Mouse (Mus musculus) ES-Bruce4 (cell line): ENCODE measurements around the gene Zfyve9. TPM values are rescaled to one million over a fixed set of nuclear protein-coding genes. Genes with fewer than 3 reads are reported as not detected.

ENCODE experiments used
- H3K27ac ChIP-seq: 2 replicates; pipeline ENCODE4 v1.5.1; 2012; ENCODE audit warnings: low read length, inconsistent platforms; ENCODE audit not compliant: insufficient read depth
- H3K27me3 ChIP-seq: 2 replicates; pipeline ENCODE4 v1.6.1; 2012; ENCODE audit warnings: mild to moderate bottlenecking, low read length, inconsistent platforms; ENCODE audit not compliant: control insufficient read depth, poor library complexity, insufficient read depth, severe bottlenecking
- H3K36me3 ChIP-seq: 2 replicates; pipeline ENCODE4 v1.6.1; 2012; ENCODE audit warnings: inconsistent platforms, mild to moderate bottlenecking, low read length, moderate library complexity; ENCODE audit not compliant: control insufficient read depth, poor library complexity, insufficient read depth, severe bottlenecking
- H3K4me1 ChIP-seq: one replicate; pipeline ENCODE4 v1.8.1; 2011; ENCODE audit warnings: low read length; ENCODE audit not compliant: control insufficient read depth, insufficient read depth
- H3K4me3 ChIP-seq: 2 replicates; pipeline ENCODE4 v1.5.1; 2011; ENCODE audit warnings: low read depth, mild to moderate bottlenecking, low read length
- H3K9ac ChIP-seq: 2 replicates; pipeline ENCODE4 v1.6.1; 2012; ENCODE audit warnings: low read depth, mild to moderate bottlenecking, inconsistent platforms; ENCODE audit not compliant: poor library complexity, severe bottlenecking
- H3K9me3 ChIP-seq: replicated peaks from 2 replicates; pipeline ENCODE4 v1.6.1; 2012; ENCODE audit warnings: mild to moderate bottlenecking, low read length, inconsistent platforms; ENCODE audit not compliant: control insufficient read depth, poor library complexity, insufficient read depth, severe bottlenecking
- CTCF ChIP-seq: IDR thresholded peaks from one replicate; pipeline ENCODE4 v1.8.1; 2011; ENCODE audit warnings: low read depth, low read length
- EP300 ChIP-seq: IDR thresholded peaks from 2 replicates; pipeline ENCODE4 v1.6.1; 2011; ENCODE audit warnings: low read depth, low read length; ENCODE audit not compliant: insufficient read depth
- POLR2A ChIP-seq: IDR thresholded peaks from one replicate; pipeline ENCODE4 v1.8.1; 2011; ENCODE audit warnings: low read length; ENCODE audit not compliant: insufficient read depth
- polyA plus RNA-seq: library from polyadenylated mRNA; stranded (reverse); fragments of >200 nt; gene quantifications from 2 replicates; pipeline ENCODE4 v1.2.4, GENCODE M21; 2011; ENCODE audit warnings: low read depth; ENCODE audit not compliant: missing spikeins, insufficient read depth, insufficient read length

The Zfyve9 gene
- polyA plus RNA-seq, 1 experiment: 17.7 TPM

GRCm38 (mm10) chr4:108746160-108746873 lies 34.3 kb downstream of the Zfyve9 start:
- no peak for TF ChIP-seq CTCF
- no peak for TF ChIP-seq EP300
- TF ChIP-seq POLR2A: no peak

GRCm38 (mm10) chr4:108731582-108731981 lies 49.0 kb downstream of the Zfyve9 start:
- no peaks in the 10 kb centered on the region for H3K36me3 ChIP-seq
- H3K27me3 ChIP-seq: no peaks in the 10 kb centered on the region
- TF ChIP-seq EP300 (no peak), CTCF (no peak), POLR2A (no peak)

More at GRCm38 (mm10) chr4:108746160-108746873, 34.3 kb downstream of the Zfyve9 start:
- Histone ChIP-seq H3K9ac (no peak overlapping the region), H3K4me3 (no peak overlapping the region), H3K27me3 (no peaks in the 10 kb centered on the region), H3K9me3 (no peaks in the 10 kb centered on the region), H3K27ac (no peak overlapping the region), H3K4me1 (no peaks in the 10 kb centered on the region), H3K36me3 (no peaks in the 10 kb centered on the region)

DNA sequence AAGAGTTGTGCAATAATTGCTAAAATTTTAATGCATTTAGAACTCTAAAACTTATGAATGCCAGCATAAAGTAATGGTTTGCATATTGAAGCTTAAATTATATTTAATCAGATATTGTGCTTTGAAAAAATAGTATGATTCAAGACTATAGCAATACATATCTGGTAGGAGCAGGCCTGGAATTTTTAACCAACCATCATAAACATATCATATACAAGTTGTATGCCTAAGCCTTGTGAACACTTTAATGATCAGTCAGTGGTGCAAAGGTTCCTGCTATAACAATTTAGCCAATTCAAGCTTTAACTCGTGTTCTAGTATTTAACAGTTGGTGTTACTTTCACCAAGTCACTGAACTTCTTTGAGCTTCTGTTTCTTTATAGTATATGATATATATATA lies 50.1 kb downstream of the Zfyve9 start:
- H3K4me3 ChIP-seq: no peak overlapping the region
- H3K36me3 ChIP-seq: no peaks in the 10 kb centered on the region
- no peak overlapping the region for H3K9ac ChIP-seq
- no peaks in the 10 kb centered on the region for H3K4me1 ChIP-seq
- H3K27me3 ChIP-seq: no peaks in the 10 kb centered on the region
- TF ChIP-seq EP300 (no peak), POLR2A (no peak), CTCF (no peak)
- no peaks in the 10 kb centered on the region for H3K9me3 ChIP-seq
- no peak overlapping the region for H3K27ac ChIP-seq

More at GRCm38 (mm10) chr4:108731582-108731981, 49.0 kb downstream of the Zfyve9 start:
- Histone ChIP-seq H3K27ac (no peak overlapping the region), H3K4me1 (no peaks in the 10 kb centered on the region), H3K9ac (no peak overlapping the region), H3K4me3 (no peak overlapping the region), H3K9me3 (no peaks in the 10 kb centered on the region)

DNA sequence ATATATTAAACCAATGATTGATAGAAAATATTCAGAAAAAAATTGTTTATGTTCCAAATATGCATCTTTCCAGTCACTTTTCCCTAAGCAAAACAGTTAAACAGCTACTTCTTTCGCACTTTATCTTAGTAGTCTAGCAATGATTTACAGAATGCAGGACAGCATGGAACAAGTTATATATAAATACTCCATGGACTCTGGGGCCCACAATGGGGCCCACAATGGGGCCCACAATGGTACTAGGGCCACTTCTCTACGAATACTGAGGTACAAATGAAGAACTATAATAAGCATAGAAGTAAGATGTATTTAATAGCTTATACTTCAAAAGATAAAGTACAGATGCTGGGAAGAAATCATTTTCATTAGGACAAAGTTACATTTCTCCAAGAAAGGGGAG lies 56.5 kb downstream of the Zfyve9 start:
- Histone ChIP-seq H3K4me1 (no peaks in the 10 kb centered on the region), H3K9ac (no peak overlapping the region), H3K36me3 (no peaks in the 10 kb centered on the region), H3K9me3 (no peaks in the 10 kb centered on the region), H3K4me3 (no peak overlapping the region), H3K27me3 (no peaks in the 10 kb centered on the region), H3K27ac (no peak overlapping the region)
- TF ChIP-seq POLR2A (no peak), EP300 (no peak), CTCF (no peak)

- H3K9me3 ChIP-seq: no peaks in the 10 kb centered on the region
- H3K9ac ChIP-seq: no peak overlapping the region
- H3K27ac ChIP-seq: no peak overlapping the region
- TF ChIP-seq EP300: no peak
- no peak for TF ChIP-seq CTCF
- TF ChIP-seq POLR2A: no peak
- H3K27me3 ChIP-seq: no peaks in the 10 kb centered on the region
- no peaks in the 10 kb centered on the region for H3K36me3 ChIP-seq
- no peaks in the 10 kb centered on the region for H3K4me1 ChIP-seq
- no peak overlapping the region for H3K4me3 ChIP-seq
Observed at GRCm38 (mm10) chr4:108721245-108721784, 59.3 kb downstream of the Zfyve9 start.

DNA sequence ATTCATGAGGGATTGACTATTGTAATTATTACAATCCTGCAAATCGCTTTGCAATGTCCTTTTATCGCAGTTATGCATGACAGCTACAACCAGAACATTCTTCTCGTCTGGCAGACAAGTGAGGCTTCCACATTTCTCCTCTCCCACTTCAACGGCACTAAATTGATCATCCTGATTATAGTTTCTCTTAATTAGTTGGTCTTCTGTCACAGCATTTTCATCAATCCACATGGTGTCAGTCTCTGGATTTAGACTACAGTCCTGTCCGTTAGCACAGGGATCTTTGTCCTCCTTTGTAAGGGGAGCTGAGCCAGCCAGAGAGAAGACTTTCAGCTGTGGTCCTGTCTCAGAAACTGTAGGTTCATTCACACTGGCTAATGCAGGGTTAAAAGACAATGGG lies 61.2 kb downstream of the Zfyve9 start, which contains the start of gene 3110021N24Rik:
TSS of gene 3110021N24Rik (plus strand) at position 301 of the 400 bp plus-strand sequence.
- H3K4me3 ChIP-seq: no peak within 1 kb of the TSS
- H3K36me3 ChIP-seq: no peaks in the 10 kb centered on the region
- no peaks in the 10 kb centered on the region for H3K27me3 ChIP-seq
- H3K4me1 ChIP-seq: no peaks in the 10 kb centered on the region
- no peaks in the 10 kb centered on the region for H3K9me3 ChIP-seq
- no peak within 1 kb of the TSS for H3K27ac ChIP-seq
- H3K9ac ChIP-seq: no peak within 1 kb of the TSS
- TF ChIP-seq EP300: no peak
